Mouse (Mus musculus): ENCODE results near the gene Mapk14.
A peak's percentile ranks its signal among the peaks of the same experiment; 100 is the strongest.

Mapk14 gene

DNA sequence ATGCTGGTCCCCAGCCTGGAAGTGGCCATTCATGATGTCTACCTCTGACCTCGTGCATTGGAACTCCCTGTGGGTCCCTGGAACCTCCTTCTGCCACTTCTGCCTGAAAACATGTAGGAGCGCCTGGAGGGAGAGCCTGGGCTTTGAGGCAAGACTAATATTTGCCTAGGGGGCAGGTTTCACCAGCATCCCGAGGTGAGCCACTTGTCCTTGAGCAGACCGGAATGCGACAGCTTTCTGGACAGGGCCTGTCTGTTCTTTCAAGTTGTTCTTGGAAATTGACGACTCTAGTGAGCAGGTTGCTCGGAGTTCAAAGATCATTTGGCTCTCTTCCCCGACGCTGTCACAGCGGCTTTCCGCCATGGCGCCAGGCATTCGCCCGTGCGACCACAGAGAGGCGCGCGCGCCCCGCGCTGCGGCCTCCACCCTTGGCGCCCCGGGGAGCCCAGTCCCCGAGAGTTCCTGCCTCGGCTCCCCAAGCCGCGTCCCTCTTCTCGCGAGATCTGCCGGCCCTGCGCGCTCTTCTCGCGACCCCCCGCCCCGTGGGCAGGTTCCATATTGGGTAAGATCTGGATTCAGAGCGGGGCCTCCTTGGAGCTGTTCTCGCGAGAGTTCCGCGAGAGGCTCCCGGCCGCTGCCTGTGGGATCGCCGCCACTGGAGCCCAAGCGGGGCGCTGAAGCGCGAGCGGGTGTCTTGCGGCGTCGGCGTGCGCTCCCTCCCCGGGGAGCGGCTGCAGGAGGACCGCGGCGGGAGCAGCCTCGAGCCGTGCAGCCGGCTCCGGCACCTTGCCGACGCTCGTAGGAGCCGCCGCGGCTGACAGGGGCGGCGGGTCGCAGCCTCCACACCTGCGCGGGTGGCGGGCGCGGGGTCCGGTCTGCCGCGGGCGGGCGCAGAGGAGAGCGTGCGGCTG, at the start of gene Mapk14:
Mapk14 (plus strand) TSS at position 554 of the 911 bp plus-strand sequence.
- peak; percentile 100 for DNase-seq

DNA sequence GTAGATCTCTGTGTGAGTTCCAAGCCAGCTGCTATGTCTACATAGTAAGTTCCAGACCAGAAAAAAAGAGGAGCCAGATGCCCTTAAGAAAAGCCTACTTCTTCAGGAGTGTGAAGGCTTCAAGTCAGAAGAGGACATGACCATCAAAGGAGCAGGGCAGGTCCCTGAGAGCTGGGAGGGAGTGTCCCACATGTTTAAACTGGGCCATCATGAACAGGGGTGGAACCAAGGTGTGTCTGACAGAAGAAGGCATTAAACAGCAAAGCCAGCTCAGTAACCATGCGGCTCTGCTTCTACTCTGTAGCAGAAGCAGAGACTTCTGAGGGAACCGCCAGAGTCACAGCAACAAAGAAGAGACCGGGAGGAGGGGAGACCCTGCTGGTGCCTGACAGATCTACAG, 47.4 kb upstream of the Mapk14 start:
- no peak for DNase-seq

- DNase-seq = no peak
Measured at GRCm38 (mm10) chr17:28644112-28644511, 47.0 kb upstream of the Mapk14 start.

DNA sequence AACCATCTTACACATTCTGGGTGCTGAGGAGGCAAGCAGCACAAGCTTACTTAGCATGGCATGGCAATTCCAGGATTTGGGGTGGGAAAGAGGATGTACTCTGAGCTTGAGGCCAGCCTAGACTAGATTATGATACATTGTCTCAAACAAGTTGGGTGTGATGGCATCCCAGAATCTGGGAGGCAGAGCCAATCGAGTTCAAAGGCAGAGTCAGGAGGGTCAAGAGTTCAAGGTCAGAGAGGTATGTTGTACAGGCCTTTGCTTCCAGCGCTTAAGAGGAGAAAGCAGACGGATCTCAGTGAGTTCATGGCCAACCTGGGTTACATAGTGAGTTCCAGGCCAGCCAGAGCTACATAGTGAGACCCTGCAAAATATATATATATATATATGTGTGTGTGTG, 44.9 kb upstream of the Mapk14 start:
- no peak for DNase-seq

GRCm38 (mm10) chr17:28648607-28649370, 42.3 kb upstream of the Mapk14 start:
- DNase-seq = peak; percentile 55

DNA sequence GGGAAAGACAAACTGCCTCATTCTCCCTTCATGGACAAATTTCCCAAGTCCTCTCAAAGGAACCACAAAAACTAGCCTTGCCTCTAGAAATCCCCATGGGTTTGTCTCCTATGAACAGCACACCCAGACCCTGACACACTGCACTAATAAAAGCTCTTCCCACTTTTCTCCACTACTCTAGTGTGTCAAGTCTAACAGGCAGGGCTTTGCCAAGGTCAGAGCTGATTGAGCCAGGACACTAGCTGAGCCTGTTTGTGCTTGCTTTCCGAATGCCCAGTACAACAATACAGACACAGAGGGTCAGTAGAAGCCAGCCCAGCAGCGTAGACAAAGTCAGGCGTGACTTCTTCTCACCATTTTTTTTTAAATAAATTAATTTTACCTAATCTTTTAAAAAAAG, 40.9 kb upstream of the Mapk14 start:
- DNase-seq = no peak

GRCm38 (mm10) chr17:28657936-28658335, 33.2 kb upstream of the Mapk14 start:
- peak; percentile 17 for DNase-seq

DNA sequence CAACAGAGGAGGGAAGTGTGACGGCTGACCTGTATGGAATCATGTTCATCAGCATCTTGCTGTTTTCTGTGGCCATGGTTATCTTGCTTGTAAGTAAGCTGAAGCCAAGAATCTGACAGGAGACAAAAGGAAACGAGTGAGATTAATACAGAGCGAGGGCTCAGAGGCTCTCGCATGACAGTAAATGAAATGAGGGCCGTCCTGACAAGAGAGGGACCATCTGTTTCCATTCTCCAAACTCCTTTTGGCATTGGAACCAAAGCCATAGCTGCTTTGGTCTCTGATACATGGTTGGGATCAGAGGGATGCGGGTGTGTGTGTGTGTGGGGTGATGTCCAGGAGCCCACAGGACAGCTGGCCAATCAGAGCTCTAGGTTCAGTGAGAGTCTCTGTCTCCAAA, 31.6 kb upstream of the Mapk14 start:
- no peak for DNase-seq

GRCm38 (mm10) chr17:28682311-28683084, 8.6 kb upstream of the Mapk14 start:
- peak; percentile 91 for DNase-seq

DNA sequence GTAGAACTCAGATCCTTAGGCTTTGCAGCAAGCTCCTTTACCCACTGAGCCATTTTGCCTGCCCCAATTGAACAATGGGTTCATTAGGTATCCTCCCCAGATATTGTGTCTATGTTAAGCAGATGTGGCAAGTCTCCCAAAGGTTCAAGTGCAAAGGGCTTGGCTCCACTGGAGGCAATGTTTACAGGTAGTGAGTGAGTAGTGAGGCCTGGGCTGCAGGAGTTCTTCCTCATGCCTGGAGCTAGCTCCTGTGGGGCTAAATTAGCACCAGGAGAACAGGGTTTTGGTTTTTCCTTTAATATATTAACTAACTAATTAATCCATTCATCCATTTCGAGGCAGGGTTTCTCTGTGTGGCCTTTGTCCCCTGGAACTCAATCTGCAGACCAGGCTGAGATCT, 7.5 kb upstream of the Mapk14 start:
- peak; percentile 93 for DNase-seq

- no peak for DNase-seq
Measured at GRCm38 (mm10) chr17:28684631-28685030, 6.5 kb upstream of the Mapk14 start.

GRCm38 (mm10) chr17:28687354-28687753, 3.8 kb upstream of the Mapk14 start:
- DNase-seq = no peak

- no peak for DNase-seq
Measured at GRCm38 (mm10) chr17:28689586-28690283, 1.4 kb upstream of the Mapk14 start, which contains the start of gene Slc26a8. Gene Slc26a8 (minus strand): TSS chr17:28690233.

DNA sequence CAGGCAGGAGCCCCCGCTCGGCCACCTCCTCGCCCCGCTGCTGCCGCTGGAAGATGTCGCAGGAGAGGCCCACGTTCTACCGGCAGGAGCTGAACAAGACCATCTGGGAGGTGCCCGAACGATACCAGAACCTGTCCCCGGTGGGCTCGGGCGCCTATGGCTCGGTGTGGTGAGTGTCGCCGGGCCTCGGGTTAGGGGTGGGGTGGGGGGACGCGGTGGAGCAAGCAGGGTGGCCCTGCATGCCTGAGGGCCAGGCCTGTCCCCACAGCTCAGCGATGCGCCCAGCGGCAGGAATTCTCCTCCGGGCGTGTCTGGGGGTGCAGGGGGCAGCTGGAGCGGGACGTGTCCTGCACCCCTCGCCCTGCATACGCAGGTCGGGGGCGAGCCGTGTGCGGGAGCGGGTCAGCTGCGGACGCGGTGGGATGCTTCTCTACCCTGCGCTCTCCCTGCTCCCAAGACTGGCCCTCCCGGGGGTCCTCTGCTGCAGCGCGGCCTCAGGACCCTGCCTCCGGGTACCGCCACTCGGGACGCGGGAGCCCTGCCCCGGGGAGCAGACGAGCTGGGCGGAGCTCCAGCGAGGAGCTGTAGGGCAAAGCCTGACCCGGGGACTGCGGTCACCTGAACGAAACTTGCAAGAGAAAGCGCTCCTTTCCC, 685 bp downstream of the Mapk14 start:
- DNase-seq = peak; percentile 74

GRCm38 (mm10) chr17:28692341-28692710, 1.2 kb downstream of the Mapk14 start:
- DNase-seq = peak; percentile 63

- DNase-seq = no peak
Measured at GRCm38 (mm10) chr17:28693086-28693485, 2.0 kb downstream of the Mapk14 start.

DNA sequence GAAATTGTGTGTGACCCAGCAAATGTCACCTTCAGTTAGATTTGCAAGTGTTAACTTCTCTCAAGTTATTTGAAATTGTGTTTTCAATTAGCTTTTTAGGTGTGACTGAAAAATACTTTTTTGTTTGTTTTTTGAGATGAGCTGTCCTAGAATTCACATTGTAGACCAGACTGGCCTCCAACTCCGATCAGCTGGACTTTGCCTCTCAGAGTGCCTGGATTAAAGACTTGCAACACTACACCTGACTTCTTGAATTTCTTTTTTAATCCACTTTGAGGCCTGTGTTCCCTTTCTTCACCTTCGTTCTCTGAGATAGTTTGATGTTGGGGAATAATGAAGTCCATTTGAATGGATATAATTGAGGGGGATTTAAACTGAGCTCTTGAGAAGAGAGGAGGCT, 2.9 kb downstream of the Mapk14 start:
- peak; percentile 68 for DNase-seq

- peak; percentile 64 for DNase-seq
Measured at GRCm38 (mm10) chr17:28694832-28695231, 3.7 kb downstream of the Mapk14 start.

DNA sequence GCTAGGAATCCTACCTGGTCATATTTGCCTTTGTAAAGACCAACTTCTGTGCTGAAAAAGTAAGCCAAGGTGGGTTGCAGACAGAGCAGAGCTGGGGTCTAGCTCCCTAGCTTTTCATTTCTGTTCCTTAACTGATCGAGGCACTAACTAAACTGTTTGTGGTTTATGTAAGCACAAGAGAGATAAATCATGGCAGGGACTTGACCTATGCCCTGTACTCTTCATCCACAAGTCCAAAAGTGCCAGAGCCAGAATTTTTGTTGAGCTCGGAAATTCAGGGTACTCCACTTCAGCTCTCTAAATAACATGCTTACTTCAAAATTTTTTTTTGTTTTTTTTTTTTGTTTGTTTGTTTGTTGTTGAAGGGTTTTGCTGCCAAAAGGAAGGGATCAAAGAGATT, 5.5 kb downstream of the Mapk14 start:
- DNase-seq = peak; percentile 88

- peak; percentile 47 for DNase-seq
Measured at GRCm38 (mm10) chr17:28697290-28698195, 6.4 kb downstream of the Mapk14 start.

DNA sequence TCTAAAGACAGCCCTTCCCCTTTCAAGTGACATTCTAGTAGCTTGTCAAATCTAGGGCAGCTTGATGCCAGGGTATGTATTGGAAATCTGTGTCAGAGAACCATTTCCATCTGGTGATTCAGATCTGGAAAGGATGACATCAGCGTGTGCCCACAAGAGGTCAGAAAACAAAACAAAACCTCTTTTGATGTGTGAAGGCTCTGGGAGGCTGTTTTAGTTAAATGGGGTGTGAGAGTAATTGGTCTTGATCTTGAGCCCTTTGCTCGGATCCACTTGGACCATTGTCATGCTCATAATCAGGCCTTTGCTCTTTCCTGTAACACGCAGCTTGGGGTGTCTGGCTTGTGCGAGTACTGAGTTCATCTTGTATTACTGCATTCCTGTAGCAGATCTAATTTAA, 7.1 kb downstream of the Mapk14 start:
- DNase-seq = peak; percentile 63
